Mouse (Mus musculus): ENCODE measurements around the gene Cpe.

The Cpe gene

GRCm38 (mm10) chr8:64543441-64543840 is 149.4 kb downstream of the Cpe start:
- DNase-seq: no peak

All from cerebellum, postnatal 36 days (tissue).